Mouse (Mus musculus) stomach, embryonic 14.5 days (tissue): ENCODE data around the gene Tfam. TPM values are rescaled to one million over a fixed set of nuclear protein-coding genes. Genes with fewer than 3 reads are reported as not detected.

Experiments
- ATAC-seq: fragments of 200-750 bp; cut with Nextera tagmentation; 2 replicates; pipeline ENCODE4 v1.8.0; 2017; ENCODE audit warnings: low read depth, moderate TSS enrichment; ENCODE audit not compliant: insufficient number of reproducible peaks, insufficient read depth, low FRiP score
- H3K27ac ChIP-seq: fragments of 300-500 bp; sonication (generic); 2 replicates; pipeline ENCODE4 v1.5.1; 2014; ENCODE audit warnings: mild to moderate bottlenecking, low read length, moderate library complexity, mixed read lengths
- H3K27me3 ChIP-seq: fragments of 300-500 bp; sonication (generic); 2 replicates; pipeline ENCODE4 v1.6.1; 2014; ENCODE audit warnings: low read length, control low read depth, mixed read lengths; ENCODE audit not compliant: control insufficient read depth, insufficient read depth
- H3K36me3 ChIP-seq: fragments of 300-500 bp; sonication (generic); 2 replicates; pipeline ENCODE4 v1.6.1; 2014; ENCODE audit warnings: mild to moderate bottlenecking, control low read depth, low read length, moderate library complexity, mixed read lengths; ENCODE audit not compliant: control insufficient read depth, insufficient read depth
- H3K4me1 ChIP-seq: fragments of 300-500 bp; sonication (generic); 2 replicates; pipeline ENCODE4 v1.6.1; 2014; ENCODE audit warnings: low read length, control low read depth, mixed read lengths; ENCODE audit not compliant: control insufficient read depth, insufficient read depth
- H3K4me2 ChIP-seq: fragments of 300-500 bp; sonication (generic); replicated peaks from 2 replicates; pipeline ENCODE4 v1.6.1; 2014; ENCODE audit warnings: low read depth, low read length, control low read depth
- H3K4me3 ChIP-seq: fragments of 300-500 bp; sonication (generic); 2 replicates; pipeline ENCODE4 v1.5.1; 2014; ENCODE audit warnings: low read depth, low read length, control low read depth
- H3K9ac ChIP-seq: fragments of 300-500 bp; sonication (generic); replicated peaks from 2 replicates; pipeline ENCODE4 v1.6.1; 2014; ENCODE audit warnings: low read depth, mild to moderate bottlenecking, control low read depth, low read length, moderate library complexity, mixed read lengths
- H3K9me3 ChIP-seq: fragments of 300-500 bp; sonication (generic); 2 replicates; pipeline ENCODE4 v1.6.1; 2016; ENCODE audit warnings: low read depth, low read length, control low read depth; ENCODE audit not compliant: control insufficient read depth
- WGBS: fragments of 180-500 bp; shearing (Covaris S2); extraction: QIAGEN DNeasy Blood & Tissue Kit; methylation state at CpG from one replicate; pipeline ENCODE4 v1.1.7; 2014; 5-methylcytosine and 5-hydroxymethylcytosine counted together
- polyA plus RNA-seq: library from polyadenylated mRNA; unstranded; fragments of >200 nt; fragmentation: Nextera tagmentation; extraction: Ambion mirVana; gene quantifications from 2 replicates; pipeline ENCODE4 v1.2.1, GENCODE M21; 2014

Tfam gene
- polyA plus RNA-seq, 1 experiment from 2014 or later: 74.6 TPM

GRCm38 (mm10) chr10:71193319-71193718, 44.8 kb downstream of the Tfam start:
- H3K4me3 ChIP-seq: no peak overlapping the region
- no peaks in the 10 kb centered on the region for H3K9me3 ChIP-seq
- no peaks in the 10 kb centered on the region for H3K36me3 ChIP-seq
- H3K27ac ChIP-seq: no peak overlapping the region
- 58% methylated on average over 7 of the region's 7 CpGs for WGBS
- no peak overlapping the region for H3K9ac ChIP-seq
- H3K27me3 ChIP-seq: no peaks in the 10 kb centered on the region
- ATAC-seq: no peak
- H3K4me1 ChIP-seq: no peaks in the 10 kb centered on the region; the same call in 1 of the 2 replicates
- H3K4me2 ChIP-seq: no peak overlapping the region

DNA sequence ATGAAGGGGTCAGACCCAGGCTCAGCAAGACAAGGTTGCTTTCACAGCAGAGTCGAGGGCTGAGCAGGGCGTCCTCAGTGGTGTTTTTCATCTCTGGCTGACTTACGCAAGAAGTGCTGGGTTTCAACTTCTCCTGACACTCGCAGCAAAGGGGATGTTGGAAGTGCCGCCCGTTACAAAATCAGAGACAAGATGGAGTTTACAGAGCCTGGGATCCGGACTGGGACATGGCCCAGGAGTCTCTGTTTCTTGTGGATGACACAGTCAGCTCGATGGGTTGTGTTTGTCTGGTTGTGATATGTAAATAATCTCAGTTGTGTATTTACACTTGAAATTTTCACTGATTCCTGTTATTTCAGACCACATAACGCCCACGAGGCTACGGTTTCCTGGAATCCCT, 45.2 kb downstream of the Tfam start:
- no peak overlapping the region for H3K9ac ChIP-seq
- no peak overlapping the region for H3K27ac ChIP-seq
- H3K36me3 ChIP-seq: no peaks in the 10 kb centered on the region
- WGBS: 57% methylated on average over 11 of the region's 11 CpGs
- H3K4me2 ChIP-seq: no peak overlapping the region
- no peak for ATAC-seq
- no peak overlapping the region for H3K4me3 ChIP-seq
- no peaks in the 10 kb centered on the region for H3K9me3 ChIP-seq
- H3K27me3 ChIP-seq: no peaks in the 10 kb centered on the region
- H3K4me1 ChIP-seq: no peaks in the 10 kb centered on the region; the same call in 1 of the 2 replicates

DNA sequence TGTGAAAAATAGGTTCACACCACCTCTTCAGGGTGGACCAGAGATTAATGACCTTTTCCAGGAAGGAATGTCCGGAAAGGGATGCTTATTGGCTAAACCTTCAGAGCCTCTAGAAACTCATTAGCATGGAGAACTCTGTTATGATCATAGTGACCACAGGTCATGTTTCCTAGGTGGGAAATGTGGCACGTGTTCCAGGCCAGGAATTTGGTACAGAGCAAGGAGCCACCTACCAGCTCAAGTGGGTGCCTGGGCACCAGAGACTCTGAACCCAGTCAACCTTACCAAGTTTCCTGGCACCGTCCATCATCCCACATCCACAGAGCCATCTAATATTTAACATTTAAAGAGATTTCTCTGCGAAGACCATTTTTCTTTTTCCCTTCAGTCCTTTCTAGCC, 49.4 kb downstream of the Tfam start:
- ATAC-seq: no peak
- Histone ChIP-seq H3K9me3 (no peaks in the 10 kb centered on the region), H3K4me2 (no peak overlapping the region), H3K27me3 (no peaks in the 10 kb centered on the region), H3K4me1 (no peaks in the 10 kb centered on the region; the same call in 1 of the 2 replicates), H3K36me3 (no peaks in the 10 kb centered on the region), H3K27ac (no peak overlapping the region), H3K9ac (no peak overlapping the region), H3K4me3 (no peak overlapping the region)
- WGBS: 80% methylated on average over 4 of the region's 4 CpGs

GRCm38 (mm10) chr10:71185059-71185458, 53.0 kb downstream of the Tfam start:
- no peak overlapping the region for H3K4me3 ChIP-seq
- H3K36me3 ChIP-seq: no peaks in the 10 kb centered on the region
- H3K4me2 ChIP-seq: no peak overlapping the region
- no peaks in the 10 kb centered on the region for H3K27me3 ChIP-seq
- no peak overlapping the region for H3K27ac ChIP-seq
- ATAC-seq: no peak
- H3K9me3 ChIP-seq: no peaks in the 10 kb centered on the region
- H3K4me1 ChIP-seq: no peaks in the 10 kb centered on the region
- H3K9ac ChIP-seq: no peak overlapping the region
- 74% methylated on average over 7 of the region's 7 CpGs for WGBS

DNA sequence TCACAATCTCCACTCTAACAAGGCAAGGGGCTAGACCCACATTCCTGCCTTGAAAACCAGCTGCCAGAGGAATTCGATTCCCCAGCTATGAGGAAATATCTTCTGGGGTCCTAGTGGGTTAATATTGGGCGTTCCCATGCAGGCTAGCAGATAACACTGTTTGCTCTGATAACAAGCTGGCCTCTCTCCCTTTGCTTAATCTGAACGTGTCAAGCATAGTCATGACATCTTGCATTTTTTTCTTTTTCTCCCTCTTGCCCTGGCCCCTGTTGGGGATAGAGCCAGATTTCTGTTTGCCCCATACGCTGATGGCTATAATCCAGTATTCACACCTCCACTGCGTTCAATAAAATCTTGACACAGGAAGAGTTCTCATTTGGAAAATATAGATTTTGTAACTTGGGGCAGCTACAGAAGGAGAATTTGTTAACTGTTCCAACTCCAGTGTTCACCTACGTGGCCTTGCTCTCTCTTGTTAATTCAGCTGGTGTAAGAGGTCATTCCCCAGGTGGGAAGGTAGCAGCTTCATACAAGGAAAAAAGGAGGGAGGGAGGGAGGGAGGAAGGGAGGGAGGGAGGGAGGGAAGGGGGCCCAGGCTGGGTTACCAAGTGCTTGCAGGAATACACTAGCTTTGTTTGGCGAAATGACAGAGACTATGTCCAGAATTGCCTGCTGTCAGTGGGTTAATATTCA, 54.6 kb downstream of the Tfam start:
- H3K4me1 ChIP-seq: no peaks in the 10 kb centered on the region
- H3K27me3 ChIP-seq: no peaks in the 10 kb centered on the region
- H3K9me3 ChIP-seq: no peaks in the 10 kb centered on the region
- H3K4me2 ChIP-seq: no peak overlapping the region
- 36% methylated on average over 7 of the region's 7 CpGs for WGBS
- ATAC-seq: peak; percentile 48; the same call in 1 of the 2 replicates
- no peak overlapping the region for H3K4me3 ChIP-seq
- no peak overlapping the region for H3K9ac ChIP-seq
- H3K36me3 ChIP-seq: no peaks in the 10 kb centered on the region
- no peak overlapping the region for H3K27ac ChIP-seq

GRCm38 (mm10) chr10:71181931-71182330, 56.1 kb downstream of the Tfam start:
- Histone ChIP-seq H3K9ac (no peak overlapping the region), H3K4me3 (no peak overlapping the region), H3K4me2 (no peak overlapping the region), H3K36me3 (no peaks in the 10 kb centered on the region), H3K9me3 (no peaks in the 10 kb centered on the region), H3K4me1 (no peaks in the 10 kb centered on the region), H3K27me3 (no peaks in the 10 kb centered on the region), H3K27ac (no peak overlapping the region)
- no peak for ATAC-seq
- WGBS: 70% methylated on average over 4 of the region's 4 CpGs

- Histone ChIP-seq H3K9me3 (no peaks in the 10 kb centered on the region), H3K9ac (no peak overlapping the region), H3K36me3 (no peaks in the 10 kb centered on the region), H3K4me1 (no peaks in the 10 kb centered on the region), H3K27me3 (no peaks in the 10 kb centered on the region), H3K27ac (no peak overlapping the region), H3K4me2 (no peak overlapping the region), H3K4me3 (no peak overlapping the region)
- WGBS: 80% methylated on average over 2 of the region's 2 CpGs
- ATAC-seq: no peak
Measured at GRCm38 (mm10) chr10:71181091-71181490, 57.0 kb downstream of the Tfam start.

DNA sequence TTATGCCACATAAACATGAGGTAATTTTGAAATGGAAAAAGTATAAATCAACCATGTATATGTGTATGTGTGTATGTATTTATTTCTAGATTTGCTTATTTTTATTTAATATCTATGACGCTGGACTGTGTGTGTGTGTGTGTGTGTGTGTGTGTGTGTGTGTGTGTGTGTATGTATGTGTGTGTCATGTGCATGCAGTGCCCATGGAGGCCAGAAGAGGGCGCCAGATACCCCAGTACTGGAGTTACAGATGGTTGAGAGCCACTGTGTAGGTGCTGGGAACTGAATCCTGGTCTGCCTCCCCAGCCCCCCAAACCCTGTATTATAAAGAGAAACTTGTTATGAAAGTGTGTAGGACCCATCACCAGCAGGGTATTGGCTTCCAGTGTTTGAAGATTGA, 58.0 kb downstream of the Tfam start:
- ATAC-seq: no peak
- H3K4me1 ChIP-seq: no peaks in the 10 kb centered on the region
- H3K27ac ChIP-seq: no peak overlapping the region
- H3K36me3 ChIP-seq: no peaks in the 10 kb centered on the region
- H3K9ac ChIP-seq: no peak overlapping the region
- H3K4me2 ChIP-seq: no peak overlapping the region
- H3K27me3 ChIP-seq: no peaks in the 10 kb centered on the region
- no peak overlapping the region for H3K4me3 ChIP-seq
- 84% methylated on average over 2 of the region's 2 CpGs for WGBS
- no peaks in the 10 kb centered on the region for H3K9me3 ChIP-seq

- no peak for ATAC-seq
- no peak overlapping the region for H3K4me3 ChIP-seq
- H3K9me3 ChIP-seq: no peaks in the 10 kb centered on the region
- no peaks in the 10 kb centered on the region for H3K36me3 ChIP-seq
- no peak overlapping the region for H3K4me2 ChIP-seq
- no peak overlapping the region for H3K9ac ChIP-seq
- no peaks in the 10 kb centered on the region for H3K27me3 ChIP-seq
- no peak overlapping the region for H3K27ac ChIP-seq
- WGBS: 86% methylated on average over 7 of the region's 7 CpGs
- no peaks in the 10 kb centered on the region for H3K4me1 ChIP-seq
Measured at GRCm38 (mm10) chr10:71177201-71177600, 60.9 kb downstream of the Tfam start.
